Mouse (Mus musculus) lung, embryonic 15.5 days (tissue): ENCODE measurements at regions not wholly inside any gene's neighbourhood (a gene's known extent, or its start where the extent isn't known, plus 50 kb on each side); places are given as distances from the start of the nearest gene placed in this dataset.

Source experiments
- ATAC-seq: fragments of 200-750 bp; cut with Nextera tagmentation; 2 replicates; pipeline ENCODE4 v1.8.0; 2017; ENCODE audit warnings: moderate number of reproducible peaks, borderline replicate concordance; ENCODE audit not compliant: low FRiP score, low TSS enrichment; ENCODE audit errors: extremely low read depth
- H3K27ac ChIP-seq: fragments of 300-500 bp; sonication (generic); 2 replicates; pipeline ENCODE4 v1.5.1; 2015; ENCODE audit warnings: moderate library complexity, mild to moderate bottlenecking, inconsistent platforms
- H3K27me3 ChIP-seq: fragments of 300-500 bp; sonication (generic); 2 replicates; pipeline ENCODE4 v1.6.1; 2015; ENCODE audit warnings: inconsistent platforms
- H3K36me3 ChIP-seq: fragments of 300-500 bp; sonication (generic); 2 replicates; pipeline ENCODE4 v1.6.1; 2015; ENCODE audit warnings: inconsistent platforms
- H3K4me1 ChIP-seq: fragments of 300-500 bp; sonication (generic); 2 replicates; pipeline ENCODE4 v1.6.1; 2015; ENCODE audit warnings: inconsistent platforms
- H3K4me2 ChIP-seq: fragments of 300-500 bp; sonication (generic); 2 replicates; pipeline ENCODE4 v1.6.1; 2015; ENCODE audit warnings: inconsistent platforms, mild to moderate bottlenecking, moderate library complexity
- H3K4me3 ChIP-seq: fragments of 300-500 bp; sonication (generic); 2 replicates; pipeline ENCODE4 v1.5.1; 2015; ENCODE audit warnings: mild to moderate bottlenecking, inconsistent platforms
- H3K9ac ChIP-seq: fragments of 300-500 bp; sonication (generic); 2 replicates; pipeline ENCODE4 v1.6.1; 2015; ENCODE audit warnings: inconsistent platforms
- H3K9me3 ChIP-seq: fragments of 300-500 bp; sonication (generic); 2 replicates; pipeline ENCODE4 v1.6.1; 2016; ENCODE audit warnings: inconsistent platforms
- WGBS: fragments of 180-500 bp; shearing (Covaris S2); methylation state at CpG from one replicate; pipeline ENCODE4 v1.1.7; 2015; 5-methylcytosine and 5-hydroxymethylcytosine counted together

DNA sequence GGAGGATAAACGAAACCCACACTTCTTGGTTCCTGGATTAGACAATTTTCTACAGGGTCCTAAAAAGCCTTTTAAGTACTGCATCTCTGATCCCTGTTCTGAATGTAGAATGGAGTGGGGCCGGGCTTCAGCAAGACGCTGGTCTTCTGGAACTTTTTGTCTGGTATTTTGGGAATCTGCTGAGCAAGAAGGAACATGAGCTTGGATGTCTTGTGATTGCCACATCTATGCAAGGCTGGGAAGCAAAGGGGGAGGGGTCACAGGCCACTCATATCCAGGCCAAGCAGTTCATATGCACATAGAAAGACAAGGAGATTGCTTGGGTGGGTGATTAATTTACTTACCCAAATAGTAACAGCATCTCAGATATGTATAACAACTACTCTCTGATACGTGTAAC lies 121.5 kb downstream of the Evx1 start:
- Histone ChIP-seq H3K27me3 (no peaks in the 10 kb centered on the region), H3K36me3 (no peaks in the 10 kb centered on the region), H3K4me1 (peaks cover 11% of the 10 kb centered on the region), H3K4me3 (no peak overlapping the region), H3K9me3 (no peaks in the 10 kb centered on the region), H3K4me2 (no peak overlapping the region), H3K9ac (no peak overlapping the region), H3K27ac (no peak overlapping the region)
- no peak for ATAC-seq
- WGBS = 59% methylated on average over 4 of the region's 4 CpGs

DNA sequence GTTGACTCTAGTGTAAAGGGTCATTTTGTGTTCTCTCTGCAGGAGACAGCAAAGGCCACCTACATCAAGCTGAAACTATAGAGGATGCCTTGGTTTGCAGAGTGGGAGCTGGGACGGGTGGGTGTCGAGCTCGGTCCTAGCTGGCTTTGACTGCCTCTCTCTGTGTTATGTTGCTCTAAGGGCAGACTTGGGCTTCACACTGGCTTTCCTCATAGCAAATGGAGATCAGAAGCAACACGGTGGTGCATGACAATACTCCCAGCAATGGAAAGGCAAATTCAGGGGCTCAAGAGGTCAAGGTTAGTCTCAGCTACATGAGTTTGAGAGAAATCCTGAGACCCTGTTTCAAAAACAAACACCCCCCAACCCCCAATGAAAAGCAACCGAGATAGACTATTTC lies 122.1 kb downstream of the Evx1 start:
- WGBS = 83% methylated on average over 5 of the region's 5 CpGs
- H3K27ac ChIP-seq = no peak overlapping the region
- no peaks in the 10 kb centered on the region for H3K9me3 ChIP-seq
- ATAC-seq = no peak
- peaks cover 11% of the 10 kb centered on the region for H3K4me1 ChIP-seq
- H3K27me3 ChIP-seq = no peaks in the 10 kb centered on the region
- no peaks in the 10 kb centered on the region for H3K36me3 ChIP-seq
- no peak overlapping the region for H3K4me2 ChIP-seq
- H3K4me3 ChIP-seq = no peak overlapping the region
- H3K9ac ChIP-seq = no peak overlapping the region

DNA sequence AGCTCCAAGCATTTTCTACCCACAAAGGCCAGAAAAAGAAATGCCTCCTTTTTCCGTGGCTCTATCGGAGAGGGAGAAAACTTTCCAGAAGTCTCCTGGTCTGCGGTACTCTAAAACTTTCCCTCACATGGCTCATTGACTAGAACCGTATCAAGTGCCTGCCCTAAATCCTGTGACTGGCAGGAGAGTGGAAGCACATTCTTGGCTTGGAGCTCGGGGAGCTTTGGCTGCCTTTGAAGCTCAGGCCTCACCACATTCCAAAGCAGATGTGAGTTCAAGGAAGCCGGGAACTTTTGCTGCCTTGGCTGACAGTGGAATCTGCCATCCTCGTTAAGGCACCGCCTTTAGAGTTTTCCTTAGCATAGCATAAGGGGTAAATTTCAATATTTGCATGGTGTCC lies 125.1 kb downstream of the Evx1 start:
- 29% methylated on average over 8 of the region's 8 CpGs for WGBS
- H3K36me3 ChIP-seq = no peaks in the 10 kb centered on the region
- H3K4me3 ChIP-seq = no peak overlapping the region
- peak; percentile 49; the same call in 1 of the 2 replicates for ATAC-seq
- H3K27ac ChIP-seq = no peak overlapping the region
- H3K9me3 ChIP-seq = no peaks in the 10 kb centered on the region
- H3K9ac ChIP-seq = no peak overlapping the region
- H3K4me1 ChIP-seq = peaks cover 17% of the 10 kb centered on the region
- H3K4me2 ChIP-seq = no peak overlapping the region
- H3K27me3 ChIP-seq = no peaks in the 10 kb centered on the region

DNA sequence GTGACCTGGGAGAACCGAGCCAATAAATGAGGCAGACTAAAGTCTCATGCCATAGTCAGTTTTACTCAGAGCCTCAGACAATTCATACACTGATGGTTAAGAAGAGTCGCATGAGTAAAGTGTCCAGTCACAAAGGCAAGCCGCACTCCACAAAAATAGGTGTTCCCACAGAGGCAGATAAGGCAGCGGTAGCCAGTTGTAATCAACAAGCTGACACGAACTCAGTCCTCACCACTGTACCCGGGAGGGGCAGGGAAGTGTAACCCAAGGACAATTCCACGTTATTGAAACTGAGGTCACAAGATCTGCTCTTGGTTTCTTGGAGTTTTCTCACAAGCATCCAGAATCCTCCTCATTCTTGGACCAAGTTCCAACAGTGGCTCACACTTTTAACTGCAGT lies 125.9 kb downstream of the Evx1 start:
- H3K4me2 ChIP-seq = no peak overlapping the region
- H3K27ac ChIP-seq = no peak overlapping the region
- ATAC-seq = no peak

DNA sequence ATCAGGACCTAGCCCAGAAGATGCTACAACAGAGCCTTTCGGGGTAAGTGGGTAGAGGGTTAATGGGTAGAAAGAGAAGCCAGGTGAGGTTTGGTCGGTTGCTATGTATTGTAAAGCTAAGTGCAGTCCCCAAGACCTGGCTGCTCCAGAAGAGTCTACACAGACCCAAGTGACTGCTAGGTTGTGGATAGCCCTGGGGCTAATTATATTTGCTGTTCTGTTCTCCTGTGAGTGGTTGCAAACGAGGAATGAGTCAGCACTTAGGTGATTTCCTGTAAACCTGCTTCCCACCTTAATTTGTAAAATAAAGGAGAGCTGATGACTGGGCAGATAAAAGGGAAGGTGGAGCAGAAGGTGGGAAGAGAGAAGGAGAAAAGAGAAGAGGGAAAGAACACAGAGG lies 126.9 kb downstream of the Evx1 start:
- Histone ChIP-seq H3K4me3 (no peak overlapping the region), H3K36me3 (no peaks in the 10 kb centered on the region), H3K4me2 (no peak overlapping the region), H3K9me3 (no peaks in the 10 kb centered on the region), H3K27me3 (no peaks in the 10 kb centered on the region), H3K4me1 (peaks cover 19% of the 10 kb centered on the region), H3K27ac (no peak overlapping the region), H3K9ac (no peak overlapping the region)
- 52% methylated on average over 3 of the region's 3 CpGs for WGBS
- ATAC-seq = no peak

More for the DNA sequence above, 125.9 kb downstream of the Evx1 start:
- H3K27me3 ChIP-seq = no peaks in the 10 kb centered on the region
- no peak overlapping the region for H3K4me3 ChIP-seq
- H3K9ac ChIP-seq = no peak overlapping the region
- 59% methylated on average over 7 of the region's 7 CpGs for WGBS
- no peaks in the 10 kb centered on the region for H3K9me3 ChIP-seq
- H3K4me1 ChIP-seq = peaks cover 19% of the 10 kb centered on the region
- no peaks in the 10 kb centered on the region for H3K36me3 ChIP-seq

DNA sequence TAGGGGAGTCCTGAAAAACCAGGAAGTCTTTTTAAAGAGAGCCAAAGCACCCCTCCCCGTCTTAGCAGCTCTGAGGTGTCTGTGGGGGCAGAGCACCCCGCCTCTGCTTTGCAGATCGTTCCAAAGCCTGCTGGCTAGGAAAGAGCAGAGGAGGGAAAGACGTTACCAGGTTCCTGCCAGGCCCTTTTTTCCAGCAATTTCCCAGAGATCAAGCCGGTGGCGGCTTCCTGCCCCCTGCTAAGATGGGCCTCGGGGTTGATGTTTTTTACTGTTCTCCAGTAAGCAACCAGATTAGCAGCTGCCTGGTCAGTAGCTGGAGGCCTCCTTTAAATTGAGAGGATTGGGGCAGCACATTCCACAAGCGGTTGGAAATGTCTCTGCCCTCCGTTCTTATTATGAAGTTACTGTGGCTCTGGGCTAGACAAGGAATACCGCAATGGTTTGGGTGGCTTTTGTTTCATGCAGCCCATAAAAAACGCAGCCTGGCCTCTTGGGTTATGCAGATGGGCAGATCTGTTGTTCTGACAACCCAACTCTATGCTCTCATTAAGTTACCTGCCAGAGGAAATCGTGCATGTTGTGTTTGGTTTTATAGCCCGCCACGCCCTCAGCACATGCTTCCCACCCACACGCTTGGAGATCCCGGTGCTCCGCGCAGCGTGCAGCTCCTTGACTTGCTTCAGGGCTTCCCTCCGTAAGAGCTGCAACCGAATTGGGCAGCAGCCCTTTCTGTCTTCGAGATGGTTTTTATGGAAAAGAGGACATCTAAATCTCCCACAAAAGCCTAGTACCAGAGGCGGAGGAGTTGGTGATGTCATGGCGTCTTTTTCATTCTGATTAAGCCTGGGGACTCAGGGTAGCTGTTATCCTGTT lies 130.1 kb downstream of the Evx1 start:
- no peak overlapping the region for H3K9ac ChIP-seq
- no peak overlapping the region for H3K4me2 ChIP-seq
- WGBS = 52% methylated on average over 24 of the region's 24 CpGs
- H3K4me1 ChIP-seq = peaks cover 13% of the 10 kb centered on the region
- ATAC-seq = no peak
- no peak overlapping the region for H3K4me3 ChIP-seq
- no peaks in the 10 kb centered on the region for H3K36me3 ChIP-seq
- no peak overlapping the region for H3K27ac ChIP-seq
- H3K9me3 ChIP-seq = no peaks in the 10 kb centered on the region
- no peaks in the 10 kb centered on the region for H3K27me3 ChIP-seq

DNA sequence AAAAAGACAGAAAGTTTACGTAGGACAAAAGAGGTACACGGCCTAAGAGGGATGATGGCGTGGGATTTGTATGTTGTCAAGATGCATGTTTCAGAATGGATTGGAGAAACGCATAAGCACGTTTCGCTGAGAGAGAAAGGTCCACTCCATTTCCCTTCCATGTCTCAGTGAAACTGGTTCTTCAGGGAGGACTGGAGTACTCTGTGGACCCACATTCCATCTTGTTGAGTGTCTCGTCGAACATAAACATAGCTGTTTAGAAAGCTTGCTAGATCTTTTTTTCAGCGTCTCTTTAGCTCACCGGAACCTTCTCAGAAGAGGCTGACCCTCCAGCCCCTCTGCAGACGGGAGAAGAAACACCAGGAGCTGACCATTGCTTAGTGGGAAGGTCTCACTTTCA lies 145.5 kb downstream of the Evx1 start:
- no peaks in the 10 kb centered on the region for H3K4me1 ChIP-seq
- H3K4me3 ChIP-seq = no peak overlapping the region
- WGBS = 60% methylated on average over 11 of the region's 11 CpGs
- no peaks in the 10 kb centered on the region for H3K27me3 ChIP-seq
- H3K27ac ChIP-seq = no peak overlapping the region
- H3K4me2 ChIP-seq = no peak overlapping the region
- H3K36me3 ChIP-seq = no peaks in the 10 kb centered on the region
- H3K9me3 ChIP-seq = no peaks in the 10 kb centered on the region
- H3K9ac ChIP-seq = no peak overlapping the region
- no peak for ATAC-seq

DNA sequence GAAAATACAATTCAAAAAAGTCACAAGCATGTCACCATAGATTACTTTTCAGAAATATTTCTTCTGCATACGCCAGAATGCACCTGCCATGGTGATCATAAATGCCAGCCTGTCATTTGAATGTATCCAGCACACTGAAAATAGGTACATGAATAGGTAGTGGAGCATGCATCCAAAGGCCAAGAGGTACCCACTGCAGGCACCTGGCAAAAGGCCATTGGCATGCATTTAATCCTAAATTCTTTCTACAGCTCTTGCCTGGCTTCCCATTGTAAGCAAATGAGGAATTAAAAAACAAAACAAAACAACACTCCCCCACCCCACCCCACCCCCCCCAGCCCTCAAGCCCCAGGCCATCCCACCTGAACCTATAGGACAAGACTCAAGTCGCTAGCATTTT lies 147.9 kb downstream of the Evx1 start:
- no peaks in the 10 kb centered on the region for H3K36me3 ChIP-seq
- no peaks in the 10 kb centered on the region for H3K4me1 ChIP-seq
- no peak overlapping the region for H3K27ac ChIP-seq
- no peaks in the 10 kb centered on the region for H3K27me3 ChIP-seq
- H3K9ac ChIP-seq = no peak overlapping the region
- WGBS = 86% methylated on average over 2 of the region's 2 CpGs
- no peak overlapping the region for H3K4me3 ChIP-seq
- no peak overlapping the region for H3K4me2 ChIP-seq
- no peaks in the 10 kb centered on the region for H3K9me3 ChIP-seq
- ATAC-seq = no peak

DNA sequence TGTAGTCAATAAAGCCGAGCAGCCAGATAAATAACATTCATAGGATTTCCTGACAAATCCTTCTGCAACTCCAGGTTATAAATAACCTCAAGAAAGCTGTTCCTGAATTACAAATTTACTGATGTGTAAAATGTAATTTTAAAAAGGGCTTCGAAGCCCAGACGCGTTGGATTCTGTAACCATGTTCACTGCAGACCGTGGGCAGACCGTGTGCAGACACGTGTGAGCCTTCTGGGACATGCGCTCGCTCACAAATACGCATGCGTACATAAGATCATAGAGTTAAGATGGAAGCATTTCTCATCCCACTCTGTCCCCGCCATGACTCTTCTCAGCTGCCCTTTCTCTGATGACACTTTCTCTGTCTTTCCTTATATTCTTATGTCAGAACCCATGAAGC lies 150.1 kb downstream of the Evx1 start:
- no peak overlapping the region for H3K27ac ChIP-seq
- H3K36me3 ChIP-seq = no peaks in the 10 kb centered on the region
- no peaks in the 10 kb centered on the region for H3K27me3 ChIP-seq
- H3K4me1 ChIP-seq = no peaks in the 10 kb centered on the region
- WGBS = 90% methylated on average over 12 of the region's 12 CpGs
- no peak for ATAC-seq
- no peak overlapping the region for H3K9ac ChIP-seq
- H3K9me3 ChIP-seq = no peaks in the 10 kb centered on the region
- no peak overlapping the region for H3K4me3 ChIP-seq
- H3K4me2 ChIP-seq = no peak overlapping the region

DNA sequence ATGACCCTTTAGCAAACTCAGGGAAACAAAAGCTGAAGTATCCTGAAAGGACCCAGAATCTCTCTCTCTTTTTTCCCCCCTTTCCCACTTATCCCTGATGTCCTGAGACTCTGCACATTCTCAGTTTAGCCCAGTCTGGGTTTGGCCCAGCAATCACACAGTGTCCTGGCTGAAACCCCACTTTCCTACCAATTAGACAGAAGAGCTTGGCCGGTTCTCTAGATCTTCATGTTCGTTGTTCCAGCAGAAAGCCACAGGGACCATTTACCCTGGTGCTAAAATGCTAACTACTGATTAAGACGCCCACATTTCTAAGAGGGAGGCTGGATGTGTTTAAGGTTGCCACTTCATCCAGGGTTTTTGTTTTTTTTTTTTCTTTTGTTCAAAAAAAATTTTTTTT lies 151.3 kb downstream of the Evx1 start:
- WGBS = 80% methylated on average over 3 of the region's 3 CpGs
- H3K4me1 ChIP-seq = no peaks in the 10 kb centered on the region
- no peaks in the 10 kb centered on the region for H3K36me3 ChIP-seq
- no peak overlapping the region for H3K4me3 ChIP-seq
- H3K9me3 ChIP-seq = no peaks in the 10 kb centered on the region
- no peak for ATAC-seq
- H3K9ac ChIP-seq = no peak overlapping the region
- H3K27ac ChIP-seq = no peak overlapping the region
- H3K27me3 ChIP-seq = no peaks in the 10 kb centered on the region
- no peak overlapping the region for H3K4me2 ChIP-seq

DNA sequence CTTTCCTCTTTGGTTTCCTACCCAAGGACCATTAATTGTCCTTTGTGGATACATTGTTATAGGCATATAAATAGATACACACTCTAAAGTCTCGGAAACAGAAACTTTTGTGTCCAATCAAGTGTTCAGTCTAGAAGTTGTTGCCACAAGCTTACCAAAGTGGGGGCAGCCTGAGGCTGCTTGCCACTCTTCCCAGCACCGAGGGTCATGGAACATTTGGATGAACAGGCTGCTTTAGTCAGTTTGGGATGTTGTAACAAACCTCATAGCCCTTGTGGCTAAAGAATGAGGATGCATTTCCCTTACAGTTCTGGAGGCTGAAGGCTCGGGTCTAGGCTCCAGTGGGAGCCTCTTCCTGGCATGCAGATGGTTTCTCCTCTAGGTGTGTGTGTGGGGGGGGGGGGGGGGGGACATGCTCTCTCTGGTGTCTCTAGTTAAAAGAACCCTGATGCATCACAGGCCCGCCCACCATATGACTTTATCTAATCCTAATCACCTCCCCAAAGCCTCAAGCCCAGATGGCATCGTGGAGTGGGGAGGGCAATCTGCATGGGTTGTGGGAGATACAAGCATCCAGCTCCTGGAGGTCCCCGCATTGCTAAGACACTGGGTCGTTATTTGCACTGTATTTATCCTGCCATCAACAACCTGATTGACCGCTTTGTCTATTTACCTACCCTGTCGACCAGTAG lies 152.7 kb downstream of the Evx1 start:
- Histone ChIP-seq H3K4me1 (no peaks in the 10 kb centered on the region), H3K4me3 (no peak overlapping the region), H3K36me3 (no peaks in the 10 kb centered on the region), H3K27ac (no peak overlapping the region), H3K27me3 (no peaks in the 10 kb centered on the region), H3K9me3 (no peaks in the 10 kb centered on the region), H3K9ac (no peak overlapping the region), H3K4me2 (no peak overlapping the region)
- ATAC-seq = no peak
- 61% methylated on average over 9 of the region's 9 CpGs for WGBS

DNA sequence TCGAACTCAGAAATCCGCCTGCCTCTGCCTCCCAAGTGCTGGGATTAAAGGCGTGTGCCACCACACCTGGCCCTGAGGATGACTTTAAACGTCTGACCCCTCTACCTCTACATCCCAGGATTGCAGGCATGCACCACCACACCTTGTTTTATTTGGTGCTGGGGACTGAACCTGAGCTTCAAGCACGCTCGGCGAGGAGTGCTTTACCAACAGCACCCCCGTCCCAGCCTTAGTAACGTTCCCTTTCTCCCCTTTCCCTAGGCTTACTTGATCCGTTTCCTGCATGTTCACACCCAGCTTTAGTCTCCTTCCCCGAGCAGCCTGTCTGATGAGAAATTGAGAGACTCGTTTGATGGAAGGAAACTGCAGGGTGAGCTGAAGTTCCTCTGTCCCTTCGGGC lies 157.5 kb downstream of the Evx1 start:
- WGBS = 75% methylated on average over 13 of the region's 13 CpGs
- Histone ChIP-seq H3K27me3 (no peaks in the 10 kb centered on the region), H3K36me3 (no peaks in the 10 kb centered on the region), H3K9me3 (no peaks in the 10 kb centered on the region), H3K4me3 (no peak overlapping the region), H3K4me1 (0 out of 2 replicates have a peak, but pooled peaks cover 7% of the 10 kb centered on the region), H3K9ac (no peak overlapping the region), H3K27ac (no peak overlapping the region), H3K4me2 (no peak overlapping the region)
- ATAC-seq = no peak
